Mouse (Mus musculus): ENCODE results near the gene Cbx6. TPM values are rescaled to one million over a fixed set of nuclear protein-coding genes. Genes with fewer than 3 reads are reported as not detected.

The Cbx6 gene
- polyA plus RNA-seq (2014; fragmentation: Illumina TruSeq; extraction: RNeasy Lipid Tissue Mini Kit (QIAGEN cat#74804); ENCODE audit: low read depth, low replicate concordance): 8.0 TPM

GRCm38 (mm10) chr15:79834130-79834880 is at the start of gene Cbx6, which contains the start of gene Npcd:
Gene Cbx6, minus strand, starts transcription at chr15:79834688.
Gene Npcd, minus strand, starts transcription at chr15:79834237.

GRCm38 (mm10) chr15:79804352-79805071 is 30.0 kb downstream of the Cbx6 start, which contains the start of gene Nptxr:
Gene Nptxr, minus strand, starts transcription at chr15:79804766.

GRCm38 (mm10) chr15:79777749-79778148 is 56.7 kb downstream of the Cbx6 start, which contains the start of gene Dnal4:
Gene Dnal4, minus strand, starts transcription at chr15:79777849.

Other genes with a start within 250 kb of the Cbx6 start
- gene Dmc1, start 229.6 kb downstream of the Cbx6 start, polyA plus RNA-seq (2014; fragmentation: Illumina TruSeq; extraction: RNeasy Lipid Tissue Mini Kit (QIAGEN cat#74804); ENCODE audit: low read depth, low replicate concordance): 9.0 TPM
- gene Fam227a, start 175.7 kb downstream of the Cbx6 start, polyA plus RNA-seq (2014; fragmentation: Illumina TruSeq; extraction: RNeasy Lipid Tissue Mini Kit (QIAGEN cat#74804); ENCODE audit: low read depth, low replicate concordance): 1.7 TPM
- gene Cby1, start 175.5 kb downstream of the Cbx6 start, polyA plus RNA-seq (2014; fragmentation: Illumina TruSeq; extraction: RNeasy Lipid Tissue Mini Kit (QIAGEN cat#74804); ENCODE audit: low read depth, low replicate concordance): 0.93 TPM
- gene Tomm22, start 163.8 kb downstream of the Cbx6 start, polyA plus RNA-seq (2014; fragmentation: Illumina TruSeq; extraction: RNeasy Lipid Tissue Mini Kit (QIAGEN cat#74804); ENCODE audit: low read depth, low replicate concordance): 276 TPM
- gene Josd1, start 146.8 kb downstream of the Cbx6 start, polyA plus RNA-seq (2014; fragmentation: Illumina TruSeq; extraction: RNeasy Lipid Tissue Mini Kit (QIAGEN cat#74804); ENCODE audit: low read depth, low replicate concordance): 17.4 TPM
- 1.9 TPM for gene Gtpbp1, start 143.8 kb downstream of the Cbx6 start, polyA plus RNA-seq (2014; fragmentation: Illumina TruSeq; extraction: RNeasy Lipid Tissue Mini Kit (QIAGEN cat#74804); ENCODE audit: low read depth, low replicate concordance)
- gene Sun2, start 92.2 kb downstream of the Cbx6 start, polyA plus RNA-seq (2014; fragmentation: Illumina TruSeq; extraction: RNeasy Lipid Tissue Mini Kit (QIAGEN cat#74804); ENCODE audit: low read depth, low replicate concordance): 4.4 TPM
- gene Dnal4, start 56.8 kb downstream of the Cbx6 start, polyA plus RNA-seq (2014; fragmentation: Illumina TruSeq; extraction: RNeasy Lipid Tissue Mini Kit (QIAGEN cat#74804); ENCODE audit: low read depth, low replicate concordance): 1.3 TPM
- gene Nptxr, start 29.9 kb downstream of the Cbx6 start, polyA plus RNA-seq (2014; fragmentation: Illumina TruSeq; extraction: RNeasy Lipid Tissue Mini Kit (QIAGEN cat#74804); ENCODE audit: low read depth, low replicate concordance): 0.82 TPM
- gene Npcd, start 451 bp downstream of the Cbx6 start, polyA plus RNA-seq (2014; fragmentation: Illumina TruSeq; extraction: RNeasy Lipid Tissue Mini Kit (QIAGEN cat#74804); ENCODE audit: low read depth, low replicate concordance): not detected
- gene Apobec3, start 57.0 kb upstream of the Cbx6 start, polyA plus RNA-seq (2014; fragmentation: Illumina TruSeq; extraction: RNeasy Lipid Tissue Mini Kit (QIAGEN cat#74804); ENCODE audit: low read depth, low replicate concordance): 5.8 TPM
- 0.99 TPM for gene Cbx7, start 136.4 kb upstream of the Cbx6 start, polyA plus RNA-seq (2014; fragmentation: Illumina TruSeq; extraction: RNeasy Lipid Tissue Mini Kit (QIAGEN cat#74804); ENCODE audit: low read depth, low replicate concordance)
- 1.2 TPM for gene Pdgfb, start 180.3 kb upstream of the Cbx6 start, polyA plus RNA-seq (2014; fragmentation: Illumina TruSeq; extraction: RNeasy Lipid Tissue Mini Kit (QIAGEN cat#74804); ENCODE audit: low read depth, low replicate concordance)